Mouse (Mus musculus) ES-E14 (cell line): ENCODE measurements at regions not wholly inside any gene's neighbourhood (a gene's known extent, or its start where the extent isn't known, plus 50 kb on each side); places are given as distances from the start of the nearest gene placed in this dataset.

Source experiments
- CHD2 ChIP-seq: IDR thresholded peaks from 2 replicates; pipeline ENCODE4 v1.6.1; 2014; ENCODE audit warnings: mild to moderate bottlenecking, low read depth, low read length, inconsistent platforms
- HCFC1 ChIP-seq: IDR thresholded peaks from 2 replicates; pipeline ENCODE4 v1.6.1; 2012; ENCODE audit warnings: low read length, inconsistent platforms, borderline replicate concordance; ENCODE audit not compliant: insufficient read depth
- MAFK ChIP-seq: IDR thresholded peaks from 2 replicates; pipeline ENCODE4 v1.6.1; 2014; ENCODE audit warnings: mild to moderate bottlenecking, low read depth, low read length, inconsistent platforms; ENCODE audit not compliant: insufficient read depth
- ZNF384 ChIP-seq: IDR thresholded peaks from 2 replicates; pipeline ENCODE4 v1.6.1; 2012; ENCODE audit warnings: low read depth, low read length, inconsistent platforms

GRCm38 (mm10) chr14:33804721-33805120 lies 118.7 kb upstream of the Gdf10 start:
- TF ChIP-seq MAFK (no peak), HCFC1 (no peak), ZNF384 (no peak), CHD2 (no peak)
